Mouse (Mus musculus): ENCODE results near the gene Hic2.
"Not testable (repeated sequence)": the region's sequence is repeated elsewhere in the genome, so short reads cannot be mapped to it uniquely, and the experiment has no call there.

Hic2 gene

DNA sequence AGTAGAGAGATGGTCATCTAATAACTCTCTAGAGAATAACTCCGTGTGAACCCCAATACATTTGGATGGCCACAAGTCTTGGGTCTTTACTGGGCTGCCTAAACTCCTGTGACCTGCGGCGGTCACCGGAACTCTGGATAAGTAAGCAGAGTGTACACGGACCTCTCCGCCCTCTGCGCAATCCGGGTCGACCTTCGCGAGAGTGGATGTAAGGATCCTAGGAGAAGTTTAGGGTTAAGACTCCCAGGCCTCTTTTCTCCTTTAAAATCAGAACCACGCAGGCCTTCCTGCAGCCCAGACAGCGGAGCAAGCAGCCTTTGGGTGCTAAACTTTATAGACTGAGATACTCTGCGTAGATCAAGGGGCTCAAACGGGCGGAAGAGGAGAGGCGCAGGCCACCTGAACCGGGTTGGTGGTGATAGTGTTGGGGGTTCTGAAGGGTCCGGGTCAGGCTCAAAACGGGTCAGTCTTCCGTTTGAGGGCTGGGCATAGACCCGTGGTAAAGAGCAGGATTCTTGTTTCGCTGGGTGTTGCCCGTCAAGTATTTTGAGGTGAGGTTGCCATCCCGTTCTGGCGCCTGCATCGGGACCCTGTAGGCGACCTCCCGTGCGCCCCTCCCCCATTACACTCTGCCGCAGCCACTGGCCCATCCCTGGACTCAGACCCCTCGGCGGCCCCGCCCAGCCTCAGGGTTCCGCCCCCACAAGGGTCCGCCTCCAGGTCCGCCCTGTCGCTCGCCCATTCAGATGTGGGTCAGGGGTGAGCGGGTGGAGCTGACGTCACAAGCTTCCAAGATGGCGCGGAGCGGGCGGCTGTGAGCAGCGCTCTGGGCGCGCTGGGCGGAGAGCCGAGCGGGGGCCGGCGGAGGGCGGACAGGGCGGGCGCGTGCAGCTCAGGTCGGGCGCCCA, at the start of gene Hic2:
Hic2 (plus strand) TSS at position 779 of the 908 bp plus-strand sequence.
- peak; percentile 85 to 87 for DNase-seq (ENCODE audit: low spot score in 2 of 2)

DNA sequence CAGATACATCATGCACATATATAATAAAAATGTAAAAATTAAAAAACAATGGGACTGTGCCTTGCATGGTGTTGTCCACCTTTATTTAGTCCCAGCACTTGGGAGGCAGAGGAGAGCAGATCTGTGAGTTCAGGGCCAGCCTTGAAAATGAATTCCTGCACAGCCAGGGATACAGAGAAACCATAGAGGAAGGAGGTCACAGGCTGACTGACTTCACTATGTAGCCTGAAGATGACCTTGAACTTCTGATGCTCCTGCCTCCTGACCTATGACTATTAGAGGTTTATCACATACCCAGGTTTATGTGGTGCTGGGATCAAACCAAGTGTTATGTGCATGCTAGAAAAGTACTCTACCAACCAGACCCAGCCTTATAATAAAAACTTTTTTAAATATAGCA, 47.9 kb upstream of the Hic2 start:
- no peak for DNase-seq (ENCODE audit: low spot score in 2 of 2)

DNA sequence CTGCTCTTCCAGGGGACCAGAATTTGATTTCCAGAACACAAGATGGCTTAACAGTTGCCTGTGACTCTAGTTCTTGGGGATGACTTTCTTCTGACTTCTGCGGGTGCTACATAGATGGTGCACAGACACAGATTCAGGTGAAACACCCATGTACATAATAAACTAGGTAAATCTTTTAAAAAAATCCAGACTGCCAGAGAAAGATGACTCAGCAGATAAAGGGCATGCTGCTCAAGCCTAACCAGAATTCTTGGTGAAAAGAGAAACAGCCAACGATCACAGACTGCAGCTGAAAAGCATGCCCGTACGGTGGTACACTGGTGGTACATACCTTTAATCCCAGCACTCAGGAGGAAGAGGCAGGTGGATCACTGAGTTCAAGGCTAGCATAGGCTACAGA, 39.5 kb upstream of the Hic2 start:
- no peak for DNase-seq (ENCODE audit: low spot score in 2 of 2)

DNA sequence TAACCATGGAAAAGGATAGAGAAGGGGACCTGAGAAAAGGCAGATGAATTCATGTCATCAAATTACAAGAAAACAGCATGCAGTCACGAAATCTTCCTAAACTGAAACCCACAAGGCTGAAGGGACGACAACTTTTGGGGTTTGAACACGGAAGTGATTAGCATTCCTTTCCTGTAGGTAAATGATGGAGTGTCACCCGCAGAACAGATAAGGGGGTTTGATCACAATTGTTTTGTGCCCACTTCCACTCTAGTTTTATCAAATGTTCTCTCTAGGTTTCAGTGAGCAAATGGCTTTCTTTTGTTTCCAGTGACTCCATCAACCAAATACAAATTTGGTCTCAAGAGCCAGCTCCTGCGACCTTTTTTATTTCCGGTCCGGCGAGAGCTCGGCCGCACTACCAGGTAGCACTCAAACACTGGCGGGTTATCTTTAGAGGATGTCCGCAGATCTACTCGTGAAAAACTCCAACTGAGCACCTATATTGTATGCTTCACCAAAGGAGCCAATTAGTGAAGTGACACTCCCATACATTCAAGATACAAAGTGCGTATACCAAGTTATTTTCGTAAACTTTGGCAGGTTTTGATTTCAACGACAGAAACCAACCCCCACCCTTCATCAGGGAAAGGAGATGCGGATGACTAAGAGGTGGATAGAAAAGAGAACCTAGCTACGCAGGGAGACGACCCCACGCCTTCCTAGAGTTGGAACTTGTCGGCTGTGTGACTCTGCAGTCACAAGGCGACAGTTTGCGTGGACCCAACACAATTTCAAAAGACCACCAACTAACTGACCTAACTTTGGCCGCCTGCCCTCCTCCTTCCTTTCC, 33.0 kb upstream of the Hic2 start:
- DNase-seq (ENCODE audit: low spot score in 2 of 2): no peak

DNA sequence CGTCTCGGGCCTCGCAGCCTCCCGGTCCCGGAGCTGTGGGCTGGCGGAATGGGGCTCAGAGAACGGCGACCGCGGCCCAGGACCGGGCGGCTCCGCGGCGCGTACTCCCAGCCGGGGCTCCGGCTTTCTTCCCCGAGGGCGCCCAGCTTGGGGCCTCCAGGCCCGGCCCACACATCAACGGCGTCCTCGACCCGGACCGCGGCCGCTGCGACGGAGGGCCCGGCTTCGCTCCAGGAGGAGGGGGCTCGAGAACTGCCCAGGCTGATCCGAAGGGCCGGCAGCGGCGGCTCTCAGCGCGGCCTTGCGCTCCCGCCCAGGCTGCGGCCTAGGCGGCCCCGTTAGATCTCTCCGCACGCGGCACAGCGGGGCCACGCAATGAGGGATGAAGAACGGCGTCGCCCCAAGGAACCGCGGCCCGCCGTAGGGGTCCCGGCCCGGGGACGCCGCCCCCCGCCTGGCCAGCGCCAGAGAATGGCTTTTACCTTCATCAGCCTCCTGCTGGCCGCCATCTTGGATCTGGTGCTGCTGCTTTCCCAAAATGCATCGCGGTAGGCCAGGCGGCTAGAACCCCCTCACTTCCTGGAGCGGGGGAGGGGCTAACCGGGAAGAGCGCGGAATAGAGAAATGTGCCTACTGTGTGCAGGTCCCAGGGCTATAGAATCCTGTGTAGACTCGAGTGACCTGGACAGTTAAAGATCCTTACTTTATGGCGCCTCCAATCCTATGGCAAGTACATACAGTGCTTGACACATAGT, 32.2 kb upstream of the Hic2 start:
- DNase-seq (ENCODE audit: low spot score in 2 of 2): peak; percentile 63 to 82

GRCm38 (mm10) chr16:17201977-17202376, 31.4 kb upstream of the Hic2 start:
- no peak for DNase-seq (ENCODE audit: low spot score in 2 of 2)

DNA sequence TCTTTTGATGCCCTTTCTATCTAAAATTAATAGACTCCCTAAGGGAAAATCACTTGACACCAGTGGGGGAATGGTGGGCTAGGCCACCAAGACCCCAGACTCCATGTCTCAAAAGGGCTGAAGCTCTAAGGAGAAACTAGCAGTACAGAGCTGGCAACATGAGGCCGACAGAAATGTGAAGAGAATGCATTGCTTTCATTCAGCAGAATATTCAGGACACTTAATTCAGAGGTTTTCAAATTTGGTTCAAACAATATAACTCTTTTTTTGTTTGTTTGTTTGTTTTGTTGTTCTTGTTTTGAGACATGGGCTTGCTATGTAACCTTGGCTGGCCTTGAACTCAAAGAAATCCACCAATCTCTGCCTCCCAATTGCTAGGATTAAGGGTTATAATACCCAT, 30.8 kb upstream of the Hic2 start, which contains the start of gene Ube2l3:
Ube2l3 (minus strand) TSS at position 101 of the 400 bp plus-strand sequence.
- no peak for DNase-seq (ENCODE audit: low spot score in 2 of 2)

DNA sequence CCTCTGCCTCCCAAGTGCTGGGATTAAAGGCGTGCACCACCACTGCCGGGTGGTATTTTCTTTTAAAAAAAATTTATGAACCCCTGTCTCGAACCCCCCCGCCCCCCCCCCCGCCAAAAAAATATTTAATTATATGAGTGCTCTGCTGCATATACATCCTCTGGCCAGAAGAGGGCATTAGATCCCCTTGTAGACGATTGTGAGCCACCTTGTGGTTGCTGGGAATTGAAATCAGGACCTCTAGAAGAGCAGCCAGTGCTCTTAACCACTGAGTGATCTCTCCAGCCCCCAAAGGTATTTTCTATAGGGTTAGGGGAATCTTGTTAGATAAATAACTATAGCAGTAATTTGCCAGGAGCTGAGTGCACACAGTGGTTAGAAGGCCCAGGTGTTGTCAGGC, 28.4 kb upstream of the Hic2 start:
- DNase-seq (ENCODE audit: low spot score in 2 of 2): no peak

DNA sequence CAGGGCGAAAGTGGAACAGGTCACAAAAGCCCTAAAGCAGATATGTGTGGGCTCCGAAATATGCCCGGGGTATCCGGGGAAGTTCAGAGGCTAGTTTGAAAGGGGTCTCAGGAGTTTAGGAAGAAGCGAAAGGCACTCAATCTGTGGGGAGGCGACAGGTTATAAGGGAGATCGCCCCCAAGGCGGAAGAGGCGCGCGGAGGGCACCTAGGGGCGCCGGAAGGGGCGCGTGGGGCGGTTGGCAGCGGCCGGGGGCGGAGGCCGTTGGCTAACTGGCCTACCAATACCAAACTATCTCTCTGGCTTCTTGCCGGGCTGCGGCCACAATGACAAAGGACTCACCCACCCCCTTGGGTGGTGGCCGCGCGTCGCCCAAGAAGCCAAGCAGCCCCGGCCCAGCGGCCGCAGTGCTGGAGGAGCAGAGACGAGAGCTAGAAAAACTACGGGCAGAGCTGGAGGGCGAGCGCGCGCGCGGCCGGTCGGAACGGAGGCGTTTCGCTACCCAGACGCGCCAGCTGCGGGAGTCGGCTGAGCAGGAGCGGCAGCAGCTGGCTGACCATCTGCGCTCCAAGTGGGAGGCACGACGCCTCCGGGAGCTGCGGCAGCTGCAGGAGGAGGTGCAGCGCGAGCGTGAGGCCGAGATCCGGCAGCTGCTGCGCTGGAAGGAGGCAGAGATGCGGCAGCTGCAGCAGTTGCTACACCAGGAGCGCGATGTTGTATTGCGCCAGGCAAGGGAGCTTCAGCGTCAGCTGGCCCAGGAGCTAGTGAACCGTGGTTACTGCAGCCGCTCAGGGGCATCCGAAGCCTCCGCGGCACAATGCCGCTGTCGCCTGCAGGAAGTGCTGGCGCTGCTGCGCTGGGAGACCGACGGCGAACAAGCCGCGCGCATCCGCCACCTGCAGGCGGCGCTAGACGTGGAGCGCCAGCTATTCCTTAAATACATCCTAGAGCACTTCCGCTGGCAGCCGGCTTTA, 24.7 kb upstream of the Hic2 start, which contains the start of gene Rimbp3:
Rimbp3 (plus strand) TSS at position 215 of the 973 bp plus-strand sequence.
- peak; percentile 74 to 78 for DNase-seq (ENCODE audit: low spot score in 2 of 2)

DNA sequence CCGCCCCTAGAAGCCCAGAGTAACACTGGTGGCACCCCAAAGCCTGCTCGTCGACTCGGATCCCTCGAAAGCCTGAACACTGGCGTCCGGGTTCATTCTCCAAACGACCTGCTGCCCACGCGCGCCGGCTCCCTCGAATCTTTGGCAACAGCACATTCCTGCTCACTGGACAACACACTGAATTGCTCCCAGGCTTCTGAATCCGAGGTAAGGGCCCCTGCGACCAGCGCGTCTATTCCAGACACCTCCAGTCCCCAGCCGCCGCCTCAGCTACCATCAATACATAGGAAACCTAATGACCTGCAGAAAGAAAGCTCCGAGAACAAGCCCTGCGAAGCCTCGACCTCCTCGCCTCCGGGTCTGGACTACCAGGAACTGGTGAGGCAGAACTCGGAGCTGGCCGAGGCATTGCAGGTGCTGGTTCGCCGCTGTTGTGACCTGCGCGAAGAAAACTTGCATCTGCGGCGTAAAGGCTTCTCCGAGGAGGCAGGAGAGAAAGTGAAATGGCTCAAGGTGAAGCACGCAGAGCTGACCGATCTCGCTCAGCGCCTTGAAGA, 23.9 kb upstream of the Hic2 start:
- DNase-seq (ENCODE audit: low spot score in 2 of 2): peak in 1 of 2 experiments; percentile 20

DNA sequence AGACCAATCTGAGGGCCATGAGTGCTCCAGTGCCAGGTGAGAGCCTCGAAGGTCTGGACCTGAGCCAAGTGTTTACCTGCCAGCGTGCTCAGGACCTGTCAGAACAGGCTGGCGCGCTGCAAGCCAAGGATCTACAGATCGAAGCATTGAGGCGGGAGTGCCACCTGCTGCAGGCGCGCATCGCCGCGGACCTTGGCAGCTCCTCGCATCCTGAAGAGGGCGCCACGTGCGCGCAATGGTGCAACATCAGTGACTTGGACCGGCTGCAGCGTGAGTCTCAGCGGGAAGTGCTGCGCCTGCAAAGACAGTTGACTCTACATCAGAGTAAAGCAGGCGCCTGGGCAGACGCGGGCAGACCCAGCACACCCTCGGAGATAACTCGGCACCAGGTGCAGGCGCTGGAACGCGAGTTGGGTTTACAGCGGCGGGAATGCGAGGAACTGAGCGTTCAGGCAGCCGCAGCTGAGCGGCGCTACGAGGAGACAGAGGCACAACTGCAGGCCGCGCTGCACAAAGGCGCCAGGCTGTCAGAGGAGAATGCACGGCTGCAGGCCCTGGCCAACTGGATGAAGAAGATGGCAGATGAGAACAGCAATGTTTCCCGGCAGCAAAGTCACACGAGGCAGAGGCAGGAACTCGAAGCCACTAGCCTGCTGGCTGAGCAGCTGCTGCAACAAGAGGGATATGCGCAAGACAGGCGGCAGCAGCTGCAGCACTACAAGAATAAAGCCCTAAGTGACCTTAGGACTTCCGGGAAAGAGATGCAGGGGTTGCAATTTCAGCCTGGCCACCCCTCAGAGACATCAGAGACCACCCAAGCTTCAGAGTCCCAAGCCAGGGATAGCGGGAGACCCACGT, 23.2 kb upstream of the Hic2 start:
- peak; percentile 71 to 82 for DNase-seq (ENCODE audit: low spot score in 2 of 2)

DNA sequence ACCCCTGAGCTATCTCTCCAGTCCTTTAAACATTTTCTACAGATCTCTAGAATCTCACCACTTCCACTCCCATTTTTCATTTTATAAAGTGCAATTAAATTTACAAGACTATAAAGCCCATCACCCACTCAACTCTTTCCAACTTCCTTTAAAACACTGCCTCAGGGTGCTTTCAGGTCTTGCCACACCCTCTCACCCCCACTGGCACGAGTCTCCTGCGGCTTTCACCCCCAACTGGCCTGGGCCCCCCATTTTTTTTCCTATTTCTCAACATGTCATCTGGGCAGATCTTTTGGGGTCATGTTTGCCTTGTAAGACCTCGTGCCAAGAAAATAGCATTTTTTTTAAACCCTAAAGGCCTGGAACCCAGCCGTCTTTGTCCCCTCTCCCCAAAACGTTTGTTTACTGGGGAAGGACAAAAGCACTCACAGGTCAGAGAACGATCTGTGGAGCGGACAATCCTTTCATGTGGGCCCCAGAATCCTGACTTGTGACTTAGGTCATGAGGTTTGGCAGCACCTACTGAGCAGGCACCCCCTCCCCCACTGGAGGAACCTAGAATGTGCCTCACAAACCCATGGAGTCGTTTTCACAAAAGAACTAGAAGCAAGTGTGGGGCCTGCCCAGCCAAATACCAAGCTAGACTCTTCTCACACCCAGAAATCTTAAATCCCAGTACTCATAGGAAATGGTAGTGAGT, 16.3 kb upstream of the Hic2 start:
- DNase-seq (ENCODE audit: low spot score in 2 of 2): no peak

DNA sequence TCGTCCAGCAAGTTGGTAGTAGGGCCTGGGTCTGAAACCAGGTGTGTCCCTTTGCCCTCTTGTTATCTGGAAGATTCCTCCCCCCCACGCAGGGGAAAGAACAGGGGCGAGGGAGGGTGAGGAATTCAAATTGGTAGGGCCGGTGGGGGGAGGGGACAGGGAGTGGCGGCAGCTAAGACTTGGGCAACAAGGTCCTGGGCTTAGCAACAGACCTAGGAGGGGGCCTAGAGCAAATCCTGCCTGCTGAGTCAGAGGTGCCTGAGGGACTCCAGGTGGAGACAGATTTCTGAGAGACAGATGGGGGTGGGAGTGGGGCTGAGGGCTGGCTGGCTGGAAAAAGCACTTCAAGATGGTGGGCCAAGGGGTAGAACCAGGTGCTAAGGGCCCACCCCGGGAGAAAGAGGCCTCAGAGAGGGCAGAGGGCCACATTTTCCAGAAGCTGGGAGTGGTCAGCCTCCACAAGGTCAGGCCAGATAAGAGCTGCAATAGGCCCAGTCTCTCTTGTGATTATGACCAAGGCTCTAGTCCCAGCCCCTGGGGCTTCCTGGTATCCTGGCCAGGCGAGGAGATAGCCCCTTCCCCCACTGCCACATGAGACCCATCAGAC, 13.1 kb upstream of the Hic2 start:
- no peak for DNase-seq (ENCODE audit: low spot score in 2 of 2)

DNA sequence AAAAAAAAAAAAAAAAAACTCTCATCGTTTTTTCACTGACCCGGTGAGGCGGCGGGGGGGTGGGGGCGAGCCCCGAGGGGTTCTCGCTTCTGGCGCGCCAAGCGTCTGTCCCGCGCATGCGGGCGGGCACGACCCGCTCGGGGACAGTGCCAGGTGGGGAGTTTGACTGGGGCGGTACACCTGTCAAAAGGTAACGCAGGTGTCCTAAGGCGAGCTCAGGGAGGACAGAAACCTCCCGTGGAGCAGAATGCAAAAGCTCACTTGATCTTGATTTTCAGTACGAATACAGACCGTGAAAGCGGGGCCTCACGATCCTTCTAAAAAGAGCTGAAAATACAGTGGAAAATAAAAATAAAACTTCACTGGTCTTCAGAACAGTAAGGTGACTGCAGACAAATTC, 11.2 kb upstream of the Hic2 start:
- DNase-seq (ENCODE audit: low spot score in 2 of 2): peak; percentile 77 to 96

- no peak for DNase-seq (ENCODE audit: low spot score in 2 of 2)
These were observed 7.8 kb upstream of the Hic2 start for GRCm38 (mm10) chr16:17225584-17225983.

- DNase-seq (ENCODE audit: low spot score in 2 of 2): no peak
These were observed 6.9 kb upstream of the Hic2 start for GRCm38 (mm10) chr16:17226496-17226895.

GRCm38 (mm10) chr16:17231523-17231922, 1.8 kb upstream of the Hic2 start:
- not testable (repeated sequence) for DNase-seq (ENCODE audit: low spot score in 2 of 2)
